Mouse (Mus musculus): ENCODE data around the gene Mfsd12. TPM values are rescaled to one million over a fixed set of nuclear protein-coding genes. Genes with fewer than 3 reads are reported as not detected.
A peak's percentile ranks its signal among the peaks of the same experiment; 100 is the strongest.

Mfsd12 gene
- polyA plus RNA-seq, 1 experiment: 33.1 TPM

GRCm38 (mm10) chr10:81340551-81341332, 16.5 kb upstream of the Mfsd12 start:
- H3K27ac ChIP-seq (ENCODE audit: control insufficient read depth, insufficient read depth, low read depth, low read length): no peak overlapping the region
- no peaks in the 10 kb centered on the region for H3K36me3 ChIP-seq (ENCODE audit: control insufficient read depth, insufficient read depth, low read length)
- TF ChIP-seq CTCF (IDR thresholded peaks at IDR 0.05; ENCODE audit: control insufficient read depth, insufficient read depth, insufficient replicate concordance, low read depth, low read length) (no peak), POLR2A (IDR thresholded peaks at IDR 0.05; ENCODE audit: control insufficient read depth, low read depth, low read length) (no peak)
- H3K4me1 ChIP-seq (ENCODE audit: control insufficient read depth, insufficient read depth, low read length): peaks cover 45% of the 10 kb centered on the region
- no peaks in the 10 kb centered on the region for H3K27me3 ChIP-seq (ENCODE audit: control insufficient read depth, insufficient read depth, low read length)
- H3K4me3 ChIP-seq (ENCODE audit: control insufficient read depth, low read depth, low read length): no peak overlapping the region

- Histone ChIP-seq H3K27ac (ENCODE audit: control insufficient read depth, insufficient read depth, low read depth, low read length) (no peak overlapping the region), H3K27me3 (ENCODE audit: control insufficient read depth, insufficient read depth, low read length) (no peaks in the 10 kb centered on the region), H3K36me3 (ENCODE audit: control insufficient read depth, insufficient read depth, low read length) (no peaks in the 10 kb centered on the region), H3K4me3 (ENCODE audit: control insufficient read depth, low read depth, low read length) (no peak overlapping the region), H3K4me1 (ENCODE audit: control insufficient read depth, insufficient read depth, low read length) (peaks cover 45% of the 10 kb centered on the region)
- TF ChIP-seq POLR2A (IDR thresholded peaks at IDR 0.05; ENCODE audit: control insufficient read depth, low read depth, low read length) (no peak), CTCF (IDR thresholded peaks at IDR 0.05; ENCODE audit: control insufficient read depth, insufficient read depth, insufficient replicate concordance, low read depth, low read length) (peak; percentile 64)
Measured at GRCm38 (mm10) chr10:81341333-81341949, 15.8 kb upstream of the Mfsd12 start.

GRCm38 (mm10) chr10:81342686-81343505, 14.4 kb upstream of the Mfsd12 start, which contains the start of gene Gipc3:
Gipc3 (minus strand) TSS chr10:81343266.
- Histone ChIP-seq H3K36me3 (ENCODE audit: control insufficient read depth, insufficient read depth, low read length) (no peaks in the 10 kb centered on the region), H3K4me3 (ENCODE audit: control insufficient read depth, low read depth, low read length) (peak within 1 kb of the TSS; percentile 66), H3K27me3 (ENCODE audit: control insufficient read depth, insufficient read depth, low read length) (no peaks in the 10 kb centered on the region), H3K27ac (ENCODE audit: control insufficient read depth, insufficient read depth, low read depth, low read length) (peak within 1 kb of the TSS; percentile 39), H3K4me1 (ENCODE audit: control insufficient read depth, insufficient read depth, low read length) (peaks cover 36% of the 10 kb centered on the region)
- TF ChIP-seq CTCF (IDR thresholded peaks at IDR 0.05; ENCODE audit: control insufficient read depth, insufficient read depth, insufficient replicate concordance, low read depth, low read length) (no peak), POLR2A (IDR thresholded peaks at IDR 0.05; ENCODE audit: control insufficient read depth, low read depth, low read length) (no peak)

GRCm38 (mm10) chr10:81344421-81345161, 12.7 kb upstream of the Mfsd12 start:
- Histone ChIP-seq H3K27ac (ENCODE audit: control insufficient read depth, insufficient read depth, low read depth, low read length) (peak overlapping the region; percentile 19; the same call in 1 of the 2 replicates), H3K4me1 (ENCODE audit: control insufficient read depth, insufficient read depth, low read length) (peaks cover 37% of the 10 kb centered on the region), H3K27me3 (ENCODE audit: control insufficient read depth, insufficient read depth, low read length) (no peaks in the 10 kb centered on the region), H3K36me3 (ENCODE audit: control insufficient read depth, insufficient read depth, low read length) (no peaks in the 10 kb centered on the region), H3K4me3 (ENCODE audit: control insufficient read depth, low read depth, low read length) (no peak overlapping the region)
- TF ChIP-seq POLR2A (IDR thresholded peaks at IDR 0.05; ENCODE audit: control insufficient read depth, low read depth, low read length) (no peak), CTCF (IDR thresholded peaks at IDR 0.05; ENCODE audit: control insufficient read depth, insufficient read depth, insufficient replicate concordance, low read depth, low read length) (no peak)

- Histone ChIP-seq H3K4me3 (ENCODE audit: control insufficient read depth, low read depth, low read length) (no peak overlapping the region), H3K27ac (ENCODE audit: control insufficient read depth, insufficient read depth, low read depth, low read length) (peak overlapping the region; percentile 30; the same call in 1 of the 2 replicates), H3K36me3 (ENCODE audit: control insufficient read depth, insufficient read depth, low read length) (no peaks in the 10 kb centered on the region), H3K27me3 (ENCODE audit: control insufficient read depth, insufficient read depth, low read length) (no peaks in the 10 kb centered on the region), H3K4me1 (ENCODE audit: control insufficient read depth, insufficient read depth, low read length) (peaks cover 40% of the 10 kb centered on the region)
- TF ChIP-seq CTCF (IDR thresholded peaks at IDR 0.05; ENCODE audit: control insufficient read depth, insufficient read depth, insufficient replicate concordance, low read depth, low read length): no peak
- no peak for TF ChIP-seq POLR2A (IDR thresholded peaks at IDR 0.05; ENCODE audit: control insufficient read depth, low read depth, low read length)
Measured at GRCm38 (mm10) chr10:81345162-81345534, 12.1 kb upstream of the Mfsd12 start.

GRCm38 (mm10) chr10:81346453-81347067, 10.7 kb upstream of the Mfsd12 start:
- H3K27me3 ChIP-seq (ENCODE audit: control insufficient read depth, insufficient read depth, low read length): no peaks in the 10 kb centered on the region
- peak overlapping the region; percentile 50 for H3K27ac ChIP-seq (ENCODE audit: control insufficient read depth, insufficient read depth, low read depth, low read length)
- peak; percentile 16; the same call in 1 of the 2 replicates for TF ChIP-seq CTCF (IDR thresholded peaks at IDR 0.05; ENCODE audit: control insufficient read depth, insufficient read depth, insufficient replicate concordance, low read depth, low read length)
- TF ChIP-seq POLR2A (IDR thresholded peaks at IDR 0.05; ENCODE audit: control insufficient read depth, low read depth, low read length): peak; percentile 79; the same call in 1 of the 2 replicates
- no peaks in the 10 kb centered on the region for H3K36me3 ChIP-seq (ENCODE audit: control insufficient read depth, insufficient read depth, low read length)
- H3K4me1 ChIP-seq (ENCODE audit: control insufficient read depth, insufficient read depth, low read length): peaks cover 35% of the 10 kb centered on the region
- peak overlapping the region; percentile 82 for H3K4me3 ChIP-seq (ENCODE audit: control insufficient read depth, low read depth, low read length)
